Mouse (Mus musculus): Measurements from ENCODE around the gene Vmn1r40.

DNA sequence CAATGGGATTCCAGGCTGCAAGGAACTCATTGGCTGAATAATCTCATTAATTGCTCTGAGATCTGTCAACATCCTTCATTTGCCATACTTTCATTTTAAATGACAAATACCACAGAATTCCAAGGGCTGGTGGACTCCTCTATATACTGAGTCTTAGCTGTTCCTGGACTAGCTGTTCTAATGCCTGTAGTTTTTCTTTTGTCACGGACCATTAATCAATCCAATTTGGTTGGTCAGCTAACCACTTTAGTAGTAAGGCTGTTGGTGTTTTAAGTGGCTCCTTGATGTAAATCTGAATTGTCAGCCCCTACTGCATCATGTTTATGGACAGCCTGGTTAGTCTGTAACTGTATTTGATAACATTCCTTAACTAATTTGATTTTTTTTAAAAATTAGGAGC is 20.2 kb upstream of the Vmn1r40 start:
- no peak for TF ChIP-seq CTCF (IDR thresholded peaks at IDR 0.05; ENCODE audit: low read depth)
- no peak for TF ChIP-seq EP300 (optimal IDR thresholded peaks at IDR 0.05)
